Mouse (Mus musculus): ENCODE data around the gene Ice2. TPM values are rescaled to one million over a fixed set of nuclear protein-coding genes. Genes with fewer than 3 reads are reported as not detected.

The Ice2 gene
- polyA plus RNA-seq, 1 experiment from 2014 or later: 12.9 TPM

- H3K27me3 ChIP-seq (replicated peaks; ENCODE audit: control insufficient read depth, insufficient read depth, low read length): no peaks in the 10 kb centered on the region
- H3K9ac ChIP-seq (ENCODE audit: low read length): no peak overlapping the region
- DNase-seq (ENCODE audit: low spot score) (no peak), ATAC-seq (no peak)
- H3K4me2 ChIP-seq (ENCODE audit: low read length): no peak overlapping the region
- peaks cover 10% of the 10 kb centered on the region for H3K4me1 ChIP-seq (ENCODE audit: control insufficient read depth, insufficient read depth, low read length)
- no peaks in the 10 kb centered on the region for H3K36me3 ChIP-seq (ENCODE audit: control insufficient read depth, insufficient read depth, low read length)
- 86% methylated on average over 6 of the region's 6 CpGs for WGBS
- no peak overlapping the region for H3K27ac ChIP-seq (ENCODE audit: low read depth, low read length)
- no peaks in the 10 kb centered on the region for H3K9me3 ChIP-seq (replicated peaks; ENCODE audit: control insufficient read depth, low read length)
- no peak overlapping the region for H3K4me3 ChIP-seq (ENCODE audit: low read depth, low read length)
Observed at GRCm38 (mm10) chr9:69472724-69473123, 75.0 kb downstream of the Ice2 start.

DNA sequence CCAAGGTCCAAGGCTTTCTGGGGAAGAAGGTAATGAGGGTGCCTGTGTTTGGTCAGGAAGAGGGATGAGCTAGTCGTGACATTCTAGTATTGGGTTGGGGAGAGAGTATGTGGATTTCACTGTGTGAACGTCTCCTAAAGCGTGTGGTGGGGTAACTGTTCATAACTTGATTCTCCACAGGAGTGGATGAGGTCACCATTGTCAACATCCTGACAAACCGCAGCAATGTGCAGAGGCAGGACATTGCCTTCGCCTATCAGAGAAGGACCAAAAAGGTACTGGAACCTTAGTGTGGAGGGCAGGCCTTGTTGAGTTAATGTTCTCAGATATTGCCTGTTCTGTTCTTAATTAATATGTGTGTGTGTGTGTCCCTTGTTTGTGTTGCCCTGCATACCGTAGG, 78.2 kb downstream of the Ice2 start:
- no peaks in the 10 kb centered on the region for H3K9me3 ChIP-seq (replicated peaks; ENCODE audit: control insufficient read depth, low read length)
- DNase-seq (ENCODE audit: low spot score): no peak
- H3K4me3 ChIP-seq (ENCODE audit: low read depth, low read length): no peak overlapping the region
- H3K36me3 ChIP-seq (ENCODE audit: control insufficient read depth, insufficient read depth, low read length): no peaks in the 10 kb centered on the region
- no peak overlapping the region for H3K4me2 ChIP-seq (ENCODE audit: low read length)
- WGBS: 85% methylated on average over 6 of the region's 6 CpGs
- H3K27ac ChIP-seq (ENCODE audit: low read depth, low read length): no peak overlapping the region
- peaks cover 1% of the 10 kb centered on the region; the same call in 1 of the 2 replicates for H3K4me1 ChIP-seq (ENCODE audit: control insufficient read depth, insufficient read depth, low read length)
- ATAC-seq: no peak
- H3K27me3 ChIP-seq (replicated peaks; ENCODE audit: control insufficient read depth, insufficient read depth, low read length): no peaks in the 10 kb centered on the region
- H3K9ac ChIP-seq (ENCODE audit: low read length): no peak overlapping the region

- Histone ChIP-seq H3K36me3 (ENCODE audit: control insufficient read depth, insufficient read depth, low read length) (no peaks in the 10 kb centered on the region), H3K9me3 (replicated peaks; ENCODE audit: control insufficient read depth, low read length) (no peaks in the 10 kb centered on the region), H3K4me1 (ENCODE audit: control insufficient read depth, insufficient read depth, low read length) (no peaks in the 10 kb centered on the region), H3K27ac (ENCODE audit: low read depth, low read length) (no peak overlapping the region), H3K4me3 (ENCODE audit: low read depth, low read length) (no peak overlapping the region), H3K9ac (ENCODE audit: low read length) (no peak overlapping the region), H3K4me2 (ENCODE audit: low read length) (no peak overlapping the region), H3K27me3 (replicated peaks; ENCODE audit: control insufficient read depth, insufficient read depth, low read length) (no peaks in the 10 kb centered on the region)
- no peak for ATAC-seq
- DNase-seq (ENCODE audit: low spot score): no peak
- 76% methylated on average over 14 of the region's 14 CpGs for WGBS
Observed at GRCm38 (mm10) chr9:69477195-69477823, 79.6 kb downstream of the Ice2 start.

GRCm38 (mm10) chr9:69477824-69478222, 80.1 kb downstream of the Ice2 start:
- DNase-seq (ENCODE audit: low spot score) (no peak), ATAC-seq (no peak)
- Histone ChIP-seq H3K9ac (ENCODE audit: low read length) (no peak overlapping the region), H3K4me2 (ENCODE audit: low read length) (no peak overlapping the region), H3K4me1 (ENCODE audit: control insufficient read depth, insufficient read depth, low read length) (no peaks in the 10 kb centered on the region), H3K36me3 (ENCODE audit: control insufficient read depth, insufficient read depth, low read length) (no peaks in the 10 kb centered on the region), H3K9me3 (replicated peaks; ENCODE audit: control insufficient read depth, low read length) (no peaks in the 10 kb centered on the region), H3K27ac (ENCODE audit: low read depth, low read length) (no peak overlapping the region), H3K27me3 (replicated peaks; ENCODE audit: control insufficient read depth, insufficient read depth, low read length) (no peaks in the 10 kb centered on the region), H3K4me3 (ENCODE audit: low read depth, low read length) (no peak overlapping the region)
- WGBS: 78% methylated on average over 6 of the region's 6 CpGs

DNA sequence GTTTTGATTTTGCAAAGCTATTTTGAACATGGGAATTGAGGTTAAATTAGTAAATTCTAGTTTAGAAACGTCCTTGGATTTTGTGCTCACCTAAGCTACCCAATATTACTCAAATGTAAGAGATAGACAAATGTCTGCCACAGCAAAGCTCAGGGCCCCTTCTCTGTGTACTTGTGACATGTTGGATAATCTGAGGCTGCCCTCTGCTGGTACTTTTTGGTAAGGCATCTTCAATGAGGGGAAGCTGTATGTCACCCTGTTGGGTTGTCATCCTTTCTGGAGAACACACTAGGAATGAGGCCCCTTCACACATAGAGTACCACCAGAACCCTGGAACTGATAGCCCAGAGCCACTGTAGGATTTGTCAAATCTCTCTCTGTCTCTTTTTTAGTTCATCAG, 82.6 kb downstream of the Ice2 start:
- WGBS: 0% methylated on average over 1 of the region's 1 CpGs
- peak; percentile 91 for DNase-seq (ENCODE audit: low spot score)
- Histone ChIP-seq H3K4me1 (ENCODE audit: control insufficient read depth, insufficient read depth, low read length) (no peaks in the 10 kb centered on the region), H3K27me3 (replicated peaks; ENCODE audit: control insufficient read depth, insufficient read depth, low read length) (no peaks in the 10 kb centered on the region), H3K9ac (ENCODE audit: low read length) (no peak overlapping the region), H3K4me2 (ENCODE audit: low read length) (no peak overlapping the region), H3K36me3 (ENCODE audit: control insufficient read depth, insufficient read depth, low read length) (no peaks in the 10 kb centered on the region), H3K9me3 (replicated peaks; ENCODE audit: control insufficient read depth, low read length) (no peaks in the 10 kb centered on the region), H3K27ac (ENCODE audit: low read depth, low read length) (no peak overlapping the region), H3K4me3 (ENCODE audit: low read depth, low read length) (no peak overlapping the region)
- peak; percentile 72; the same call in 1 of the 2 replicates for ATAC-seq

Small RNA genes lying within 50 kb of the gene (microRNA-seq; reads per million reads assigned to microRNA genes)
- not detected for gene Mir3109

Other genes starting within 250 kb of the Ice2 start
- gene Anxa2, start 55.7 kb downstream of the Ice2 start, polyA plus RNA-seq (2014; fragmentation: Nextera tagmentation; extraction: Ambion mirVana): 109 and 118 TPM in 2 replicates

Measured in forebrain, embryonic 14.5 days (tissue).